Mouse (Mus musculus) R1 (cell line): ENCODE results near the gene Pml.
A peak's percentile ranks its signal among the peaks of the same experiment; 100 is the strongest.

Experiments
- DNase-seq: peaks from one replicate; pipeline ENCODE4 v3.0.0-alpha.2; 2018; ENCODE audit warnings: low read depth, low spot score

Pml gene

GRCm38 (mm10) chr9:58241780-58242485, 7.7 kb downstream of the Pml start:
- DNase-seq = peak; percentile 93

GRCm38 (mm10) chr9:58234502-58235015, 15.0 kb downstream of the Pml start:
- DNase-seq = peak; percentile 72

- no peak for DNase-seq
Measured at GRCm38 (mm10) chr9:58232374-58232773, 17.2 kb downstream of the Pml start.

DNA sequence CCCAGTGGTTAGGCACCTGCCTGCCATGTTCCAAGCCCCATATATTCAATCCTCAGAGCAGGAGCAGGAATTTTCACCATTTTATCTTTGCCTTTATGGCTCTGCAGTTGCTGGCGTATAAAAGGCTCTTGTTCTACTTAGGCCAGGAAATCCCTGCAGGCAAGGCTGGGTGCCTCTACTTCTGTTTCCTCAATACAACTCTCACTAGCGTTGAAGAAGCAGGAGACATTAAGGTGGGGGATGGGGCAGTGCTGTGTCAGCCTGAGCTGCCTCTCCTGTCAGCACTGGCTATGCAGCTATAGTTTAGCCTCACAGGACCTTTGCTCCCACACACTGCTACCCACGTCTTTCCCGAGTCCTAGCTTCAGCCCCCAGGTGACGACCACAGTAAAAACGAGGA, 17.8 kb downstream of the Pml start:
- DNase-seq = no peak

DNA sequence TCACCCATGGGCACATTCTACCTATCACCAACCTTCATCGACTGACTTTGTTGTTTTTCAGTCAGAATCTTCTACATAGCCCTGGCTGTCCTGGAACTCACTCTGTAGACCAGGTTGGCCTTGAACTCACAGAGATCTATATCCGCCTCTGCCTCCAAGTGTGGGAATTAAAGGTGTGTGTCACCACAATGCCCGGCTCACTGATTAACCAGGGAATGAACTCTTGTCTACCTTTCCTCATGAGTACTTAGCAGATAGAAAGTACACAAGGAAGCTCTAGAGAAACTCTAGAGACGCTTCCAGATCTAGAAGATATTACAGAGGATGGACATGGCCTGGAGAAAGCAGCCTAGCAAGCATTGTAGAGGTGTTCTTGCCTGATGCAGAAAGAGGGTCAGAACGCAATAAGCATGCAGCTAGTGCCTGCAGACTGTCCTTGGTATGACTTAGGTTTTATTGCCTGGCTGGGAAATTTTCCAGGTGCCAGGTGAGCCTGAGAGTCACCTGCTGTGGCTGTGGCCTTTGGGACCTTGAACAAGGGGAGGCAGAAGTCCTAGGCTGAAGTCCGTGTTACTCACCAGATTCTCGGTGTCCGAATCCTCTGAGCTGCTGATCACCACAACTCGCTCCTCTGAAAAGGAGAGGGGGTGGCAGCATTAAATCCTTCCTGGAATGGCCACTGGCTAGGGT, 20.7 kb downstream of the Pml start:
- no peak for DNase-seq

GRCm38 (mm10) chr9:58225915-58226913, 23.4 kb downstream of the Pml start:
- DNase-seq = peak; percentile 82

DNA sequence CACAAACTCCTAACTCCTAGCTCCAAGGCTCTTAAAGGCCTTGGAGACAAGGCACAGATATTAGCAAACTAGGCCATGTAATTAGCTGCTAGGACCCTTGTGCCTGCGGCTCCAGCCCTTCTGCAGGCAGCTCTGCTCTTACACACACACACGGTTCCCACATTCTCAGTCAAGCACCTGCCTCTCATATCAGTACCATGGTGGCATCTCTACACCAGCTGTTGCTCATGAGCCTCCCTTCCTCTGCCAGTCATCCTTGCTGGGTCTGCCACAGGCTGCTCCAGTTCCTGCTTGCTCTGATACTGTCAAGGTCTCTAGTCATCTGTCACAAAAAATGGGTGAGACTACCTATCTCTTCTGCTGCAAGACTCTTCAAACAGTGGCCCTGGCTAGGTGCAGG, 25.2 kb downstream of the Pml start:
- DNase-seq = no peak

DNA sequence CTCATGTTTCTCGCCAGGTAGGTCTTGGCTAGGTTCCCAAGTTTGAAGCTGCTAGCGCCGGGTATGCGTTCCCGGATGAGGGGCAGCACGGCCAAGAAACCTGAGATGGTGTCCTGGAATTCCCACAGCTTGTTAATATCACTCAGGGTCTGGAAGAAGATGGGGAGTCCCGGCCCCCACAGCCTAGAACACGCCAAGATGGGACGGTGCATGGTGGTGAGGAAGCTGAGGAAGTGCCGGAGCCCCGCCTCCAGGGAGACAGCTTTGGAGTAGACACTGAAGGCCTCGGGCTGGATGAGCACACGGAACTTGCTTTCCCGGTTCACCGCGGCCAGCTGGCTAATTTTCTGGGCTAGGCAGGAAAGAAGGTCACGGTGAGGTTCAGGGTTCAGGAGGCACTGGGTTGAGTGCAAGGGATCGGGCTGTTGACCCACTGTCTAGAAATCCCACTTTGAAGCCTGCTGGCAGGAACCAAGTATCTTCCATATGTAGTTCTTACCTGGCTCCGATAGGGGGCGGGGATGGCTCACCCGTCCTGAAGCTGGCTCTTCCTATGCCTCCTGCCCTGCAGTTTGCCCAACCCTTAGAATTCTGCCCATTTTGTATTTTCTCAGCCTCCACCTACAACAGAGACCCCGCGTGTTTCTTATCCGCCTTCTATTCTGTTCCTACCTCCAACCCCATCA, 29.2 kb downstream of the Pml start:
- DNase-seq = peak; percentile 89

DNA sequence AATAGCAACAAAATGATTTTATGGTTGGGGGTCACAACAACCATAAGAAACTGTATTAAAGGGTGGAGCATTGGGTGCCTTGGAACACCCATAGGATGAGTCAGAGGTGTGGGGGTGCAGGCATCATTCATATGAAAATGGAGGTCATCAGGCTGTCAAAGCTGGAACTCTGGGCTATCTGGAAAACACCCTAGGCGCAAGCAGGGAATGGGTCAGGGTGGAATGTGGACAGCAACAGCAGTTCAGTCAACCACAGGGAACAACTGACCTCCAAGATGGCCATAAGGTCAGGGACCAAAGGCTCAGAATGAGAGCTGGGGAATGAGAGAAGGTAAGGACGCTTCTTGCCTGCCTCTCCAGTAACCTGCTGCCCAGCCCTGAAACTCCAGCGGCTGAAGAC, 31.0 kb downstream of the Pml start:
- no peak for DNase-seq

DNA sequence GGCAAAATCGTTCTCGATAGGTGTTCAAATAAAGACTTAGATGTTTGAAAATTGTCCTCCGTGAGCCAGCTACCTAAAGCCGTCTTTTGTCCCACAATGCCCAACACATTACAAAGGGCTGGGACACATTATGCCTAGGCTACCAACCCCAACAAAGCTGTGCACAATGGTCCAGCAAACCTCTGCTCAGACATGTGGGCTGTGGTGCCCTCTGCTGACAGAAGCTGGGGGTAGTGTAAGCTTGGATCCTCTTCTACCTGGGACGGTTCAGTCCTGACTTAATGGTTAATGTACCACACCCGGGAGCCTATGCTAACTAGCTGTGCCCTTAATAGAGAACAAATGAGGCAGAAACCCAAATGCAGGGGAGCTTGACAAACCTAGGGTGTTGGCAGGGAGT, 33.2 kb downstream of the Pml start:
- peak; percentile 81 for DNase-seq

DNA sequence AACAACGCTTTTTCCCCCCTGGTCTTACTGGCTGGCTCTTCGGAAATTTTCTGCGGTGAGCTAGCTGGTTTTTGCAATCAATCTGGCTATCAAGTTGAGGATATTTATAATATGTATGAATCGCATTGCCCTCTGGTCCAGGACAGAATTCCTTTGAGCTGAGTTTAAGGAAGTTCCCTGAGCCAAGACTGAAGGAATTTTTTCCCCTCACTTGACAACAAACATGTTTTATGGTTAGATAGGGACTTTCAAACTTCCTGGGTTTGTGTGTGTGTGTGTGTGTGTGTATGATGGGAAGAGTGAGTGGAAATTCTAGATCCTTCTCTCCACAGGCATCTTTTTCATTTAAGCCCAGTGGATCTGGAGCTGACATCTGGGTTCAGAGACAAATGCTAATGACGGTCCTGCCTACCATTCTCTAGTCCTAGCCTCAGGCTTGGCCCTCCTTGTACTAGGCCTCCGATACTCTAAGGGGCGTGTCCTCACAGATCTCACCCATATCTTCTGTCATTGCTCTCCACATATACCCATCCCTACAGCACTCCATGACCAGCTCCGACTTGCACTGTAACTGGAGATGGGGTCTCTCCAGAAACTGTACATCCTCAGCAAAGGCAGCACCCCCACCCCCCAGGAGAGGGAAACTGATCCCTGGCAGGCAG, 34.9 kb downstream of the Pml start:
- DNase-seq = no peak

GRCm38 (mm10) chr9:58213865-58214264, 35.7 kb downstream of the Pml start:
- no peak for DNase-seq

GRCm38 (mm10) chr9:58213377-58213776, 36.2 kb downstream of the Pml start:
- no peak for DNase-seq

GRCm38 (mm10) chr9:58210304-58210627, 39.3 kb downstream of the Pml start:
- DNase-seq = no peak

DNA sequence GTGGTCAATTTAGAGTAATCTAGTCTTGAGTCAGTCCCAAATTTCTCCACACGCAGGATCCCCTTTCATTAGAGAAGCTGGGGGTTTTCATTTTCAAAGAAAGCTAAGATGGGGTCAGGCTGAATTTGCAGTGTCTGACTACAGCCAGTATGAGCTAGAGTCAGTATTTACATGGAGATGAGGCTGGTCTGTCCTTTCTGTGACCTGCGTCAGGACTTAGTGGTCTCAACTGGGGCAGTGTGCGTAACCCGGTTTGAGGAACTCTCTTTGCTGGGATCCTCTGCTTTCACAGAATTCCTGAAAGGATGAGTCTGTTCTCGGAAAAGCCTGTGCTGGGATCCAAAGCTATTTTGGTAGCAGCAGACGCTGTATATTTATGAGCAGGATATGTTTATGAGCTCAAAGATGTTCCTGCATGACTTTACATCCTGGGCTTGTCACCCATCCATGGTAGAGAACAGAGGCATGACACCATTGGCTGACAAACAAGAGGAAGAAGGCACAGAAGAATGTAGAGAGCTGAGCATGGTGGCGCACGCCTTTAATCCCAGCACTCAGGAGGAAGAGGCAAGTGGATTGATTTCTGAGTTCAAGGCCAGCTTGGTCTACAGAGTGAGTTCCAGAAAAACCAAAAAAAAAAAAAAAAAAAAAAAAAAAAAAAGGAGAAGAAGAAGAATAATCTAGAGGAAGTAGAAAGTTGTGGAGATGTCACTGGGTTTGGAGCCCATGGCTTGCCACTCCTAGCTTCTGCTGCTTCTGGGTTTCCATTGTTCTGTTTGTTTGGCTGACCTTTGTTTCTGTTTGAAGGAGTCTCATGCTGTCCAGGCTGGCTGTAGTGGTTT, 39.9 kb downstream of the Pml start:
- no peak for DNase-seq

GRCm38 (mm10) chr9:58206013-58206412, 43.6 kb downstream of the Pml start:
- no peak for DNase-seq

DNA sequence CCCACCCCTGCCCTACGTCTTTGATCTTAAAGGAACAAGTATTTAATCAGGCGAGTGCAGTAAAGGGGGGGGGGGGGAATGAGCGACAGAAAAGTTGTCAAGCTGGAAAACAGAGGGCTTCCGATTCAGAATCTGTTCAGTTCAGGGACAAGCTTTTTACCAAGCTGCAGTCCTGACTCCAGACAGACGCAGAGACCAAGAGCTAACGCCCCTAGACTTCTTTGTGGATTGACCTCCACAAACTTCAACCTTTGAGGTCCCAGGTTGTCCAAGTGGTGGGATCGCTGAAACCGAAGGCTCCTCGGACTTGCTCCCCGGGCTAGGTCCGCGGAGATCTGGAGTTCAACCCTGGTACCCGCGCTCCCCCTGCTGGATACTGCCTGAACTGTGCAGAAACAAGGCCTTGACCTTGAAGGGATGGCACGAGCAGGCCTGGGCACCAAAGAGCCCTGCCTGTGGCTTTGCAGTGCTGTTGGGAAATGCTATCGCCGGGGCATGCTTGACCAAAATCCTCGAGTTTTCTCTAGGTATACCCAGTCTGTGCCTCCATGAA, 45.1 kb downstream of the Pml start:
- DNase-seq = peak; percentile 93

GRCm38 (mm10) chr9:58203516-58204447, 45.8 kb downstream of the Pml start, which contains the start of the genes Islr and Islr2:
Islr (minus strand) TSS chr9:58204306.
Islr2 (minus strand) TSS chr9:58204319.
- DNase-seq = peak; percentile 96
